Mouse (Mus musculus) liver, embryonic 14.5 days (tissue): Measurements from ENCODE around the gene Rfx4.

Source experiments
- CTCF ChIP-seq: IDR thresholded peaks from 2 replicates; pipeline ENCODE4 v1.5.1; 2016; ENCODE audit warnings: antibody characterized with exemption, low read depth, control low read depth
- EP300 ChIP-seq: IDR thresholded peaks from 2 replicates; pipeline ENCODE4 v1.6.1; 2016; ENCODE audit warnings: antibody characterized with exemption, low read depth

DNA sequence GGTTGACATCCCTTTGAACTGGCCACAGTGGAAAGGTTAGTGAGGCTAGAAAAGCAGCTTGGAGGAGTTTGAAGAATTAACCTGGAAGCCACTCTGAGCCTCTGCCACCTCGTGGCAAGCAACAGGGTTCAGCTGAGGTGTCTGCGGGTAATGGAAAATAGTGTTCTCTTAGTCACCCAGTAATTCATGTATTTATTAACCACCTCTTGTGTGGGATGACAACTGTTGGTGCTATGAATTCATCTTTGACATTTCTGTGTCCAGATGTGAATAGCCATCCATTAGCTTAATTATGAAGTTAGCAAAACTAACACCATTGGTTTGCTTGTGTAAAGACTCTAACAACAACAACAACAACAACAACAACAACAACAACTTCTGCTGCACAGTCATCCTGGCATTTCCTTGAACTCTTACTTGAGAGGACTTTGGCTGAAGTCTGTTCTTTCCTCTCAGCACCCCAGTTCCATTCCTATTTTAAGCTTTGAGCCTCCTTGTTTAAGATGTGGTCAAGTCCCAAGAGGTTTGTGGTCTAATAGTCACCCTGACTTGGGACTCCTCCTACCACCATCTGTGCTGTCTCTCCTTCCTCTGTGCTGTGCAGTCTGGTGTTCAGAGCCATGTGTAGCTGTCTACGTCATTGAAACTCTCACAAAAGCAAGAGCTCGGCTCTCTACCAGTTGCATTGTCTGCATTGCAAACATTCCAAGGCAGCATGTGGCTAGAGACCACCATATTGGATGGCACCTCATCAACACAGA is 60.0 kb downstream of the Rfx4 start:
- no peak for TF ChIP-seq EP300
- no peak for TF ChIP-seq CTCF
